Mouse (Mus musculus): ENCODE measurements at regions not wholly inside any gene's neighbourhood (a gene's known extent, or its start where the extent isn't known, plus 50 kb on each side); places are given as distances from the start of the nearest gene placed in this dataset.
A peak's percentile ranks its signal among the peaks of the same experiment; 100 is the strongest.

DNA sequence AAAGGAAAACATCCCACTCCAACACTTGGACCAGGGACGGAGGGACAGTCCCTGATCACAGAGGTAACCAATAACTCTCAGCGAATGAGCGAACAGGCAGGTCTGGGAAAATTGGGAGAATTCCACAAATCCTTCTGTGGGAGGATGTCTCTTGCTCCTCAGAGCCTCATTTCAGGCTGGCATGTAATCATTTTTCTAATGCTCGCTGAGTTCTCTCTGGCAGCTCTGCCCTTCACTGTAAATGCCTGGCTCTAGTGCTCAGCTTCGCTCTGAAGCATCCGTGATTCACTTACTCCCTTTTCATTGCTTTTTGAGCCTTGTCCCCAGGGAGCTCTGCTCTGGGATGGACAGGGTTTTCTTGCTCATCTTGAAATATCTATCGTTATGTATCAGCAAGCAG lies 283.6 kb downstream of the Tle4 start:
- Histone ChIP-seq H3K4me3 (no peak overlapping the region), H3K27ac (no peak overlapping the region), H3K36me3 (no peaks in the 10 kb centered on the region), H3K9me3 (no peaks in the 10 kb centered on the region), H3K9ac (no peak overlapping the region), H3K4me1 (no peaks in the 10 kb centered on the region), H3K4me2 (replicated peaks) (no peak overlapping the region), H3K27me3 (replicated peaks) (no peaks in the 10 kb centered on the region)
- WGBS: 63% methylated on average over 7 of the region's 7 CpGs
- no peak for ATAC-seq (ENCODE audit: low FRiP score, low read depth)

DNA sequence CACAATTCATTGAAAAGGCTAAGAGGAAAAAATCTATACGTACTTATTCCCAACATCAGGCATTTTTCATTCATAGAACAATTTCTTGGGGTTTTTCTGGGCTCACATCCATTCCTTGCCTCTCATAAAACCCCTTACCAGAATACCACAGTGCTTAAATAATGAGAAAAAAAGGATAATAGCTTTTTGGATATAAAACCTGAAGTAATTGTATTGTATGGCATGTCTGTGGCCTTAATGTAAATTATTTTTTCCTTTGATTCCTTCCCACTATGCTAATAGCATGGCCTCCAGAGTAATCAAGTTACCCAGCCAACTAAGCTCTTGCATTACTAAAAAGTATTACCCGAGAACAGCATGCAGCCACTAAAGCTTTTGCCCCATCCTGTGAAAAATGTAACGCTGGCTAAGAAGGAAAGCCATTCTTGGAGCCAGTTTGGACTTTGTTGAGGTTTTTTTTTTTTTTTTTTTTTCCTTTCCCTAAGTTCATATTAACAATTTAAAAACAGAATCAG lies 278.1 kb downstream of the Tle4 start:
- no peaks in the 10 kb centered on the region for H3K4me1 ChIP-seq
- 61% methylated on average over 3 of the region's 3 CpGs for WGBS
- no peaks in the 10 kb centered on the region for H3K27me3 ChIP-seq (replicated peaks)
- H3K27ac ChIP-seq: no peak overlapping the region
- no peaks in the 10 kb centered on the region for H3K9me3 ChIP-seq
- no peak for ATAC-seq (ENCODE audit: low FRiP score, low read depth)
- no peak overlapping the region for H3K9ac ChIP-seq
- no peak overlapping the region for H3K4me2 ChIP-seq (replicated peaks)
- H3K4me3 ChIP-seq: no peak overlapping the region
- no peaks in the 10 kb centered on the region for H3K36me3 ChIP-seq

DNA sequence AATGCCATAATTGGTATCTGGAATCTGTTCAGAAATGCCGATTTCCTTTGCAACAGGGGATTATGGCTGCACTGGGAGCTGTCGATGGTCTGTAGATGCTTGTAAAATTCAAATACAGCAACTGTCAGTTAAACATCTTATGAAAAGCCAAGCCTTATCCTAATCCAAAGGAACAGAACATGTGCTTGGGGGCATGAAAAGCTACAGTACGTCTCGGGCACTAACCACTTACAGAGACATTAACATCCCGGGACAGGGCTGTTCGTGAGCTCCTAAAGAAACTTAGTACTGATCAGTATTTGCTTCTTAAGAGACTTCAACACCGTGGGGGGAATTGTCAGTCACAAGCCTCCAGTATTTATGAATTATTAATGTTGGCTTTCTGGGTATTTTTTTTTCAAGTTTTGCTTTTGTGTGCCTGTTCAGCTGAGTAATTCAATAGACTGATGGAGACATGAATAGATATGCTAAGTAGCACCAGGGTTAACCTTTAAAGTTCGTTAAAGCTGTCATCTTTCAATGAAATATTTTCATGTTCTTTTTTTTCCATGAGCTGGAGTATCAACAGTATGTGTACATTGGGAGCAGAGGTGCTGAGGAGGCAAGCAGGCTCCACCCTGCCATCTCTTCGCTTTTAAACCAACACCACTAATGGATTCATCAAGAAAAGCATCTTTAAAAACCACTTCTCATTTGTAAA lies 272.3 kb downstream of the Tle4 start:
- Histone ChIP-seq H3K36me3 (no peaks in the 10 kb centered on the region), H3K9me3 (no peaks in the 10 kb centered on the region), H3K27me3 (replicated peaks) (no peaks in the 10 kb centered on the region), H3K4me3 (no peak overlapping the region), H3K4me1 (peaks cover 4% of the 10 kb centered on the region; the same call in 1 of the 2 replicates), H3K9ac (no peak overlapping the region), H3K27ac (no peak overlapping the region), H3K4me2 (replicated peaks) (no peak overlapping the region)
- WGBS: 64% methylated on average over 9 of the region's 9 CpGs
- ATAC-seq (ENCODE audit: low FRiP score, low read depth): no peak

DNA sequence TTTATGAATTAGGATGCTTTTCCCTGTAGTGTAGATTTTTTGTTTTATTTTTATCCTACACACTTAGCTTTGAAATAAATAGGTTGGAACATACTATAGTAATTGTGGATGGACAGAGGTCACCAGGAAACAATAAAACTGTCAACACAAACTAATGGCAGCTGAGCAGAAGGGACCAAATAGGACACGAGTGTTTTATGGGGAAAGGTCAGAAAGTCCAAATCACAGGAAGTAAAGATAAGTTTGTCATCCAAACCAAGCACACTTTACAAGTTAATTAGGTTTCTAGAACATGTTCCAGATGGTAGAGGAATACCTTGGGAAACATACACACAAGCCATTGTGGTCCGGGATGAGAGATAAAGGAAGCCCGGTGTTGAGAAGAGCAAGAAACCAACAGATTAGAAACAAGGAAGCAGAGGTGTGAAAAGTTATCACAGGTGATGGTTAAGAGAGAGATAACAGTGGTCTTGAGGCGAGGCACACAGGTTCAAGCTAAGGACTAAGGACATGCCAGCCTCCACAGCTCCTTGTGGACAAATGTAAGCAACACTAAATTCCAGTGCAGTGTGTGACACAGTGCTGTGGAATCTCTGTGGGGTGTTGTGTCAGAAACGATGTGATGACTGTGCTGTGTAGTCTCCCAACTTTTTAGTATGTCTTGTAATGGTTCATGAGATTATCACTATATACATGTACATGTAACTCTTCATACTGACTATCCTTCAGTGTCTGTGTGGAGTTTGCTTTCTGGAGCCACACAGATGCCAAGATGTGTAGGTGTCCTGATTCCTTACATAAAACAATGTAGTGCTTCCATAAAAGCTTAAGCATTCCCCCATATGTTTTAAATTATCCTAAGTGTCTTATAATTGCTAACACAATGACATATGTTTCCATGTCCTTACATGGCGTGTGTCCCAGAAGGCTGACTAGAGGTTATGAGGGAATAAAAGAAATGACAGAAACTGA lies 264.5 kb downstream of the Tle4 start:
- Histone ChIP-seq H3K27ac (no peak overlapping the region), H3K36me3 (no peaks in the 10 kb centered on the region), H3K4me3 (no peak overlapping the region), H3K4me1 (peaks cover 2% of the 10 kb centered on the region; the same call in 1 of the 2 replicates), H3K27me3 (replicated peaks) (no peaks in the 10 kb centered on the region), H3K4me2 (replicated peaks) (no peak overlapping the region), H3K9ac (no peak overlapping the region), H3K9me3 (no peaks in the 10 kb centered on the region)
- WGBS: 66% methylated on average over 6 of the region's 6 CpGs
- ATAC-seq (ENCODE audit: low FRiP score, low read depth): no peak

DNA sequence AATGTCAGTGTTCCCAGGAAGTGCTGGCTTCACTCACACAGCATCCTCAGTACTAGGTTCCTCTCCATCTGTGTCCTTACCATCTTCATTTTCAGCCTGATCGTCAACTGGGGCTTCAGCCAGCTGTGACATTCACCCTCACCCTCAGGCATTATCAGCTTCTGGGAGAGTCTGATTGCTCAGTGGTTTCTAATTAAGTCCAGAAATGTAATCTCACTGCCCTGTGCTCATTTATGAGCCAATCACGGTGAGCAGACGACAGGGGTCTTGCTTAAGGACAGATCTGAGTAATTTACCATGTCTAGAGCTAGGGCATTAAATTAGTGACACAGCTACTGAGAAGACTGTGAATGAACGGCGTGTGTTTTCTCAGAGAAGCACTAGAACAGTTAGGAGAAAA lies 260.8 kb downstream of the Tle4 start:
- Histone ChIP-seq H3K36me3 (no peaks in the 10 kb centered on the region), H3K4me2 (replicated peaks) (no peak overlapping the region), H3K4me1 (no peaks in the 10 kb centered on the region), H3K27me3 (replicated peaks) (no peaks in the 10 kb centered on the region), H3K9me3 (no peaks in the 10 kb centered on the region), H3K9ac (no peak overlapping the region), H3K27ac (no peak overlapping the region), H3K4me3 (no peak overlapping the region)
- ATAC-seq (ENCODE audit: low FRiP score, low read depth): peak; percentile 77
- WGBS: 32% methylated on average over 5 of the region's 5 CpGs

DNA sequence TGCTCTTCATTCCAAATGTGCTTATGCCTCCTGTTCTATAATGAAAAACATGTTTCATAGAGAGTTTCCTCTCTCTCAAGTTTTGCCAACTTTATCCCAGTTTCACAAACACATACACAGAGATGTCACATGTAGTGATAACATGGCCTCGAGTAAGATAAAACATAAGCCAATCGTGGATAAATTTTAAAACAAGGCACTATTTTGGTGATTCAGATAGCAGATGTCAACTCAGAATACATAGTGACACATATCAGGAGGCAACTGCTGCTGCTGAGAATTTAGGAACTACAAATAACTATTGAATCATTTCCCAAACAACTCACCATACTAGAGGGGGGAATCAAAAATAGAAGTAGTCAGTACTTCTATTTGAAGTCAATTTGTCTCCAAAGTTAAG lies 257.1 kb downstream of the Tle4 start:
- no peak overlapping the region for H3K9ac ChIP-seq
- no peaks in the 10 kb centered on the region for H3K27me3 ChIP-seq (replicated peaks)
- H3K4me3 ChIP-seq: no peak overlapping the region
- no peak overlapping the region for H3K4me2 ChIP-seq (replicated peaks)
- ATAC-seq (ENCODE audit: low FRiP score, low read depth): no peak
- no peaks in the 10 kb centered on the region for H3K36me3 ChIP-seq
- H3K4me1 ChIP-seq: no peaks in the 10 kb centered on the region
- H3K27ac ChIP-seq: no peak overlapping the region
- WGBS: 90% methylated on average over 2 of the region's 2 CpGs
- H3K9me3 ChIP-seq: no peaks in the 10 kb centered on the region

DNA sequence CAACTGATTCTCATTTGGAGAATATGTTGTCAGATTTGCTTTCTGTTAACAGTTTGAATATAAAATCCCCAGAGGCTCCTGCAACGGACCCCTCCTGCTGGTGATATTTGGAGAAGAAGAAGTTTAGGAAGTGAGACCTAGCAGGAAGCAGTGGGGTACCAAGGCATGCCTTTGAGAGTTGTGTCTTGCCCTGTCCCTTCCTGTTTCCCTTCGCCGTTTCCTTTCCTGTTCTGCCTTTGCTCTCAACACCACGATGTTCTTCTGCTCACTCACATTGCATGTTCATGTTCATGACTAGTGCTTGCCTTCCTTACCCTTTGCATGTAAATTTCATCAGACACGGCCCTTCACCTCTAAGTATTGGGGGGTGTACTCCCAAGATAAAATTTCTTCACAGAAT lies 254.0 kb downstream of the Tle4 start:
- Histone ChIP-seq H3K36me3 (no peaks in the 10 kb centered on the region), H3K4me2 (replicated peaks) (no peak overlapping the region), H3K4me1 (peaks cover 7% of the 10 kb centered on the region; the same call in 1 of the 2 replicates), H3K9me3 (no peaks in the 10 kb centered on the region), H3K27me3 (replicated peaks) (no peaks in the 10 kb centered on the region), H3K9ac (no peak overlapping the region), H3K4me3 (no peak overlapping the region), H3K27ac (no peak overlapping the region)
- no peak for ATAC-seq (ENCODE audit: low FRiP score, low read depth)
- 78% methylated on average over 5 of the region's 5 CpGs for WGBS

DNA sequence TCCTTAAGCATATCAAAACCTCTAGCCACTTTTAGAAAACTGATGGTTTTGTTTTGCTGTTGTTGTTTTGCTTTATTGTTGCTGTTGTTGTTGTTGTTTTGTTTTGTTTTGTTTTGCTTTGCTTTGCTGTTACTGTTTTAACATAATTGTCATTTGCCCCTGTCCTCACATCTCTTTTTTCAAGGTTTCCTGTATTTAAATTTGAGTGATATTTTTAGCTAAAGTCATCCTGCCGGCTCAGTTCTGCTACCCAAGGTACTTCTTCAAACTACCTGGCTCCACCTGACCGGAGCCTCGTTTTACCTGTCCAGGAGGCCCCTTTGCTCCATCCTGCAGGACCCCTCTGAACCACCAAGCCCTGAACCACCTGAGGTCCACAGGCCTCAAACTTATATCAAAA lies 253.4 kb downstream of the Tle4 start:
- H3K4me3 ChIP-seq: no peak overlapping the region
- no peak overlapping the region for H3K4me2 ChIP-seq (replicated peaks)
- no peaks in the 10 kb centered on the region for H3K27me3 ChIP-seq (replicated peaks)
- 90% methylated on average over 3 of the region's 3 CpGs for WGBS
- H3K27ac ChIP-seq: no peak overlapping the region
- H3K9me3 ChIP-seq: no peaks in the 10 kb centered on the region
- ATAC-seq (ENCODE audit: low FRiP score, low read depth): no peak
- H3K9ac ChIP-seq: no peak overlapping the region
- no peaks in the 10 kb centered on the region for H3K36me3 ChIP-seq
- H3K4me1 ChIP-seq: peaks cover 7% of the 10 kb centered on the region; the same call in 1 of the 2 replicates

DNA sequence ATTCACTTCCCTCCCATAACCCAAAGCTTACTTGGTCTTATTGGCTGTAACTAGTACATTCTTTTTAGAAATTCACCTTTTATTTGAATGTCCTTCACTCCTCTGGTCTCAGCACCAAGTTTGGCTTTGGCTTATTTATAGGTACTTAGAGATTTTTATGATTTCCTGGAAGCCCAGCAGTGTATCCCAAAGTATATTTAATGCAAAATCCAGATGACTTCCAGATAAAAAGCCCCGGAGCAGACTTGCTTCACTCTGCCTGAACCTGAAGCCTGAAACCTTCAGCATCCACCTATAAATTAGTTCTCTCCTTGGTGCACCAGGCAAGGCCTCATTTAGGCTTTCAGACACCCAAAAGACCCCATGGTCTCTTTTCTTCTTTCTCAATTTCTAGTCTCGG lies 250.8 kb downstream of the Tle4 start:
- Histone ChIP-seq H3K4me3 (no peak overlapping the region), H3K27ac (no peak overlapping the region), H3K4me1 (peaks cover 7% of the 10 kb centered on the region; the same call in 1 of the 2 replicates), H3K27me3 (replicated peaks) (no peaks in the 10 kb centered on the region), H3K36me3 (no peaks in the 10 kb centered on the region), H3K4me2 (replicated peaks) (no peak overlapping the region), H3K9me3 (no peaks in the 10 kb centered on the region), H3K9ac (no peak overlapping the region)
- WGBS: 42% methylated on average over 2 of the region's 2 CpGs
- ATAC-seq (ENCODE audit: low FRiP score, low read depth): no peak

DNA sequence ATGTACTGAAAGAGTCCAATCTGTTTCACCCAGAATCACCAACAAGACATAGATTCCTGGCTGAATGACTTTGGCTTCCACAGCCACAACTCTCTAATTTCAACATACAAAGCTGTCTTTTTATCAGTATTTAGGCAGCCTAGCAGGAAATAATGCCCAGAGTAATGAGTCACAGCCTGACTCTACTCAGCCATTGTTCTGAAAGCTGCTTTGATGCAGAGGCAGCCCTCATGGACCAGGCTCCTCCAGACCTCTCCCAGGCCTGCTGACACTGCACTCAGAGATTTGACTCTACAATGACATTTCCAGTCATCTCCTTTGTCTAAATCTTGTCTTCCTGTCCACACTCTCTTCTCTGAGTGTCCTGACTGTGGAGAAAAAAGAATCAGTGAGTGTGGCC lies 250.4 kb downstream of the Tle4 start:
- Histone ChIP-seq H3K9ac (no peak overlapping the region), H3K4me1 (peaks cover 7% of the 10 kb centered on the region; the same call in 1 of the 2 replicates), H3K27ac (no peak overlapping the region), H3K9me3 (no peaks in the 10 kb centered on the region), H3K36me3 (no peaks in the 10 kb centered on the region), H3K4me3 (no peak overlapping the region), H3K4me2 (replicated peaks) (no peak overlapping the region), H3K27me3 (replicated peaks) (no peaks in the 10 kb centered on the region)
- no peak for ATAC-seq (ENCODE audit: low FRiP score, low read depth)

DNA sequence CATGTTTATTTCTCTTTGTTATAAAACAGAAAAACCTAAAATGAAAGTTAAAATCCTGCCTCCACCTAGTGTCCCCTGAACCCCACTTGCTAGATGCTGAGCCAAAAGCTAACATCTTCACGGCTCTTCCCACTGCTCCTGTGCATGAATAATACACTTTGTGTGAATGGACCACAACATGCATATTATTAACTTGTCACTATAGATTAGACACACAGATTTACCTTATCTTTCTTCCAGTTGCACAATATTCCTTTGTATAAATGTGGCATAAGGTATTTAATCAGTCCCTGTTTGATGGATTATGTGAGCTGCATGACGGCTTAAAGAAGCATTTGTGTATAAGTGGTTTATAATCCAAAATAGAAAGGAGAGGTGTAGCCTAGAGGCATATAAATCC lies 248.1 kb downstream of the Tle4 start:
- Histone ChIP-seq H3K4me3 (no peak overlapping the region), H3K27ac (no peak overlapping the region), H3K4me1 (peaks cover 7% of the 10 kb centered on the region; the same call in 1 of the 2 replicates), H3K36me3 (no peaks in the 10 kb centered on the region), H3K4me2 (replicated peaks) (no peak overlapping the region), H3K9me3 (no peaks in the 10 kb centered on the region), H3K27me3 (replicated peaks) (no peaks in the 10 kb centered on the region), H3K9ac (no peak overlapping the region)
- no peak for ATAC-seq (ENCODE audit: low FRiP score, low read depth)
- WGBS: 80% methylated on average over 2 of the region's 2 CpGs

DNA sequence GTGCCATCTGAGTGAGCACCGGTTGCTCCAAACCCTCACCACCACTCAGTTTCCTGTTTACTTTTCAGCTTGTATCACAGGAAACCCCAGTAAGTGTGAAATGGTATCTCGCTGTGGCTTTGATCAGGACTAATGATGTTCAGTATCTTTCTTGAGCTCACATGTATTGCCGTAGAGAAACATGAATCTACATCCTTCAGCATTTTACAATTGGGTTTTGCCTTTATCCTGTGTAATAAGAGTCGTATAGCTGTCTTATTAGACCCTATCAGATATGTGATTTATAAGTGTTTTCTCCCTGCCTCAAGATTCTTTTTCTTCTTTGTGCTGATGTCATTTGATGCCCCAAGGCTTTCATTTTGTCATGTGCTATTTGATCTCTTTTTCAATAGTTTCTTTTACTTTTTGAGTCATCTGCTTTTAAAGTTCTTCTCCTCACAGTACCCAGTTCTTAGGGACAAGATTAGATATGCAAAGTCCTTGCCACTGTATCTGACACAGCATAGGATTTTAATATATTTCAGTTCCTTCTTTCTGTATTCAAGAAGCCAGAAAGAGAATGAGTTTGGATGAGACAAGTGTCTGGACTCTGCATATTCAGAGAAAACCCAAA lies 246.0 kb downstream of the Tle4 start:
- WGBS: 68% methylated on average over 4 of the region's 4 CpGs
- no peak overlapping the region for H3K27ac ChIP-seq
- peaks cover 7% of the 10 kb centered on the region; the same call in 1 of the 2 replicates for H3K4me1 ChIP-seq
- no peak for ATAC-seq (ENCODE audit: low FRiP score, low read depth)
- no peaks in the 10 kb centered on the region for H3K36me3 ChIP-seq
- H3K9ac ChIP-seq: no peak overlapping the region
- no peaks in the 10 kb centered on the region for H3K27me3 ChIP-seq (replicated peaks)
- no peaks in the 10 kb centered on the region for H3K9me3 ChIP-seq
- no peak overlapping the region for H3K4me2 ChIP-seq (replicated peaks)
- H3K4me3 ChIP-seq: no peak overlapping the region

All from neural tube, embryonic 12.5 days (tissue).